Mouse (Mus musculus): Measurements from ENCODE around the gene Elf1.

DNA sequence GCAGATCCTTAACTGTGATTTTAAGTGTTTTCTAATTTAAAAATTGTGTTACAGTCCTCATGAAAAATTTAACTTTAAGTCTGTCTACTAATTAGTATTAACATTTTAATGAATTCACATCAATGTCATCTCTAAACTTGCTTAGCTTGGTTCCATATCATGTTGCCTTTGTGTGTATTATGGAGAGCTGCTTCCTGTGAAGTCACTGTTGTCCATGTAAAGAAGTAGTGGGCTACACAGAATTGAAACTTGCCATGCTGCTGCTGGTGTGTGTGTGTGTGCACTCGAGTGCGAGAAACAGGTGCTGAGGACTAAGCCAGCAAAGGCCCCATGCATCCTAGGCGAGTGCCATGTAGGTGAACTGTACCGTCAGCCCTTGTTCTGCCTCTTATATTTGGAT is 126.4 kb downstream of the Elf1 start:
- no peak for TF ChIP-seq POLR2A (IDR thresholded peaks at IDR 0.05; ENCODE audit: extremely low read depth, insufficient read depth, low read length)
- TF ChIP-seq CTCF (IDR thresholded peaks at IDR 0.05; ENCODE audit: low read depth, low read length), result no peak
